Mouse (Mus musculus) hindbrain, postnatal 0 days (tissue): ENCODE measurements around the gene Nup214. TPM values are rescaled to one million over a fixed set of nuclear protein-coding genes. Genes with fewer than 3 reads are reported as not detected.

Experiments
- ATAC-seq: fragments of 200-750 bp; cut with Nextera tagmentation; 2 replicates; pipeline ENCODE4 v1.8.0; 2017; ENCODE audit warnings: mild to moderate bottlenecking, moderate TSS enrichment, moderate library complexity
- DNase-seq: peaks from one replicate; pipeline ENCODE4 v3.0.0-alpha.2; 2015; ENCODE audit warnings: low spot score
- H3K27ac ChIP-seq: fragments of 300-500 bp; sonication (generic); 2 replicates; pipeline ENCODE4 v1.5.1; 2014; ENCODE audit warnings: mild to moderate bottlenecking
- H3K27me3 ChIP-seq: fragments of 300-500 bp; sonication (generic); 2 replicates; pipeline ENCODE4 v1.6.1; 2014; ENCODE audit warnings: low read length, mixed read lengths; ENCODE audit not compliant: insufficient read depth
- H3K36me3 ChIP-seq: fragments of 300-500 bp; sonication (generic); 2 replicates; pipeline ENCODE4 v1.6.1; 2014; ENCODE audit warnings: low read length, mixed read lengths; ENCODE audit not compliant: insufficient read depth
- H3K4me1 ChIP-seq: fragments of 300-500 bp; sonication (generic); 2 replicates; pipeline ENCODE4 v1.6.1; 2014; ENCODE audit warnings: antibody characterized with exemption, low read length, mixed read lengths; ENCODE audit not compliant: insufficient read depth
- H3K4me2 ChIP-seq: fragments of 300-500 bp; sonication (generic); 2 replicates; pipeline ENCODE4 v1.6.1; 2014; ENCODE audit warnings: low read depth, mild to moderate bottlenecking, low read length, moderate library complexity, mixed read lengths
- H3K4me3 ChIP-seq: fragments of 300-500 bp; sonication (generic); 2 replicates; pipeline ENCODE4 v1.5.1; 2014; ENCODE audit warnings: low read length
- H3K9ac ChIP-seq: fragments of 300-500 bp; sonication (generic); replicated peaks from 2 replicates; pipeline ENCODE4 v1.6.1; 2014; ENCODE audit warnings: mild to moderate bottlenecking, low read length, moderate library complexity, mixed read lengths
- H3K9me3 ChIP-seq: fragments of 300-500 bp; sonication (generic); 2 replicates; pipeline ENCODE4 v1.6.1; 2016; ENCODE audit warnings: low read length, mixed read lengths
- CTCF ChIP-seq: IDR thresholded peaks from 2 replicates; pipeline ENCODE4 v1.5.1; 2016; ENCODE audit warnings: antibody characterized with exemption, control low read depth, low read depth
- WGBS: fragments of 180-500 bp; shearing (Covaris S2); extraction: QIAGEN DNeasy Blood & Tissue Kit; methylation state at CpG from one replicate; pipeline ENCODE4 v1.1.7; 2014; 5-methylcytosine and 5-hydroxymethylcytosine counted together
- polyA plus RNA-seq: library from polyadenylated mRNA; unstranded; fragments of >200 nt; fragmentation: Nextera tagmentation; extraction: Ambion mirVana; gene quantifications from 2 replicates; pipeline ENCODE4 v1.2.1, GENCODE M21; 2015
- total RNA-seq: library from RNA; depleted of rRNA; stranded (reverse); fragments of >200 nt; gene quantifications from 2 replicates; pipeline ENCODE4 v1.2.3, GENCODE M21; 2014

Gene Nup214
- total and polyA plus RNA-seq, 2 experiments from 2014 or later, result 29.3 to 65.3 TPM

DNA sequence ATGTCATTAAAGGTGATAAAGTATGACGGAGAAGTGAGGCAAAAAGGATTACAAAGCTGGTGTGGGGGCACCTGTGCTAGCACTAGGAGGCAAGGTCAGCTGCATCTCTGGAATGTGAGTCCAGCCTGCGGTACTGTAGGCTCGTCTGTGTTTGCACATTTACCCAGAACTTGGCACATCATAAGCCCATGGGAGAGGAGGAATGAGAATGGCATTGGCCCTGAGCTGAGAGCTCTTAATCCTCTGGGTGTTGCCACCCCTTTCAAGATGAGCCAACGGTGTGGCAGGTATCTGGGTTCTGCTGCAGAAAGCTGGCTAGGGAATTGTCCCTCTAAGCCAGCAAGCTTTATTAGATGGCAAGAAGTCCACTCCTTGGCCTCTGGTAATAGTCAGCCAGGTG is 45.5 kb downstream of the Nup214 start:
- ATAC-seq (no peak), DNase-seq (no peak)
- H3K4me2 ChIP-seq, result no peak overlapping the region
- 70% methylated on average over 4 of the region's 4 CpGs for WGBS
- no peaks in the 10 kb centered on the region for H3K9me3 ChIP-seq
- no peak for TF ChIP-seq CTCF
- H3K27ac ChIP-seq, result no peak overlapping the region
- H3K36me3 ChIP-seq, result peaks cover 67% of the 10 kb centered on the region
- H3K9ac ChIP-seq, result no peak overlapping the region
- H3K4me3 ChIP-seq, result no peak overlapping the region
- no peaks in the 10 kb centered on the region for H3K4me1 ChIP-seq
- H3K27me3 ChIP-seq, result no peaks in the 10 kb centered on the region

DNA sequence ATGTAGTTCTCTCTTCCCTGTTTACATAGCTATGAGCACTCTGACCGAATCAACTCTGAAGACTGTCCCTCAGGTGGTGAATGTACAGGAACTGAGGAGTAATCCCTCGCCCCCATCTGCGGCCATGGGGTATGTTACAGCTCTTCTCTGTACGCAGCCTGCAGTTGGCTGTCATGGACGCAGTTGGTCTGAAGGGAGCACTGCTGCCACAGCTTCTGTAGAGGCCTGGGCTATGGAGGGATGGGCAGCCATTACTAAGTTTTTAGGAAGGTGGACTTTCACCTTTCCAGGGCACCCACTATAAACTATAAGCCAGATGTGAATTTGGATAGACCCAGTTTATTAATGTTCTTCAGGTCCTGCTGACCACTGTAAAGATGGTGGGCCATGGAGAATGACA is 46.0 kb downstream of the Nup214 start:
- Histone ChIP-seq H3K4me1 (no peaks in the 10 kb centered on the region), H3K27ac (no peak overlapping the region), H3K9ac (no peak overlapping the region), H3K27me3 (no peaks in the 10 kb centered on the region), H3K4me3 (no peak overlapping the region), H3K9me3 (no peaks in the 10 kb centered on the region), H3K36me3 (peaks cover 67% of the 10 kb centered on the region), H3K4me2 (no peak overlapping the region)
- no peak for TF ChIP-seq CTCF
- DNase-seq (no peak), ATAC-seq (no peak)
- 92% methylated on average over 5 of the region's 5 CpGs for WGBS

DNA sequence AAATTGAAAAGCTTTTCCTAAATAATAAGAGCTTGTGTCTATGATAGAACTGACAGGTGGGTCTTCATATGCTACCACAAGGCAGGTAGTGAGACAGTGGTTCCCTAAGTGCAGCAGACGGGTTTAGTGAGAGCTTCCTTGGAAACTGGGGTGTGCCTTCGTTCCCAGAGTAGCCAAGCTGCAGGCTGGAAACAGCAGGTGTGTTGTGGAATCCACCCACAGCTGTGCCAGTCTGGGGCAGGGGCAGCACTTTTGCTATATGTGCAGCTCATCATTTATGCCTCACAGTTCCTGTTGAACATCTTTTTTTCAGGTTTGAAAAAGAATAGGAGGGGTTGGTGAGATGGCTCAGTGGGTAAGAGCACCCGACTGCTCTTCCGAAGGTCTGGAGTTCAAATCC is 50.1 kb downstream of the Nup214 start:
- H3K9ac ChIP-seq, result no peak overlapping the region
- H3K27ac ChIP-seq, result no peak overlapping the region
- ATAC-seq (no peak), DNase-seq (no peak)
- peaks cover 63% of the 10 kb centered on the region for H3K36me3 ChIP-seq
- no peaks in the 10 kb centered on the region for H3K4me1 ChIP-seq
- H3K27me3 ChIP-seq, result no peaks in the 10 kb centered on the region
- 89% methylated on average over 4 of the region's 4 CpGs for WGBS
- no peak for TF ChIP-seq CTCF
- no peak overlapping the region for H3K4me2 ChIP-seq
- H3K9me3 ChIP-seq, result no peaks in the 10 kb centered on the region
- no peak overlapping the region for H3K4me3 ChIP-seq

DNA sequence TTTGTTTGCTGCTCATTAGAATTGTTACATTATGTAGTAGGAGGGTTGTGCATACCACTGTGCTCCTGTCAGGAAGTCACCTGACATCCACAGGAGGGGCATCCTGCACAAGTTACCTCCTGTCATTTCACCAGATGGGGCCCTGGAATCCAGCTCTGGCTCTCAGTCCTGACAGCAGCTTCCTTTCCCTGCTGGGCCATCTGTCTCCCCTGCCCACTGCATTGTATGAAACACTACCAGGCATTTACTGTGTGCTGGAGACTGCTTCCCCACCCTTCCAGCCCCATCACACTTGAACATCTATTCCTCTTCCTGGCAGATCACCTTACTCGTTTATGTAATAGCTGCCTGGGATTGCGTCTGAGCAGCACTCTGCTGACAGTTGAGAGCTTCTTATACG is 55.4 kb downstream of the Nup214 start:
- H3K4me2 ChIP-seq, result no peak overlapping the region
- no peak for TF ChIP-seq CTCF
- no peaks in the 10 kb centered on the region for H3K27me3 ChIP-seq
- 0 out of 2 replicates have a peak, but pooled peaks have one; percentile 24 for ATAC-seq
- no peaks in the 10 kb centered on the region for H3K4me1 ChIP-seq
- no peak overlapping the region; the same call in 1 of the 2 replicates for H3K27ac ChIP-seq
- H3K36me3 ChIP-seq, result peaks cover 65% of the 10 kb centered on the region
- H3K9ac ChIP-seq, result no peak overlapping the region
- H3K4me3 ChIP-seq, result no peak overlapping the region
- H3K9me3 ChIP-seq, result no peaks in the 10 kb centered on the region
- 58% methylated on average over 3 of the region's 3 CpGs for WGBS
- DNase-seq, result peak; percentile 61

DNA sequence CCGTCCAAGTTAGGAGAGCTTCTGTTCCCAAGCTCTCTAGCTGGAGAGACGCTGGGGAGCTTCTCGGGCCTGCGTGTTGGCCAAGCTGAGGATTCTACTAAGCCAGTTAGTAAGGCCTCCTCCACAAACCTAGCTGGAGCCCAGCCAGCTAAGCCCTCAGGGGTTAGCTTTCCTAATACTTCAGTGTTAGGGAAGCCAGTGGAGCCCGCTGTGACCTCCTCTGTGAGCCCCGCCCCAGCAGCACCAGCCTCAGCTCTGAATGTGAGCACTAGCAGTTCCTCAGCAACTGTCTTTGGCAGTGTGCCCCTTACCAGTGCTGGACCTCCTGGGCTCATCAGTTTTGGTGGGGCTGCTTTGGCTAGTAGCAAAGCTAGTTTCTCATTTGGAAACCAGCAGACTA is 59.2 kb downstream of the Nup214 start:
- peak; percentile 46 for DNase-seq
- no peak for ATAC-seq
- Histone ChIP-seq H3K4me2 (no peak overlapping the region), H3K4me1 (no peaks in the 10 kb centered on the region), H3K9ac (0 out of 2 replicates have a peak overlapping the region, but pooled peaks have one; percentile 17), H3K27ac (no peak overlapping the region), H3K4me3 (no peak overlapping the region), H3K36me3 (peaks cover 62% of the 10 kb centered on the region), H3K27me3 (no peaks in the 10 kb centered on the region), H3K9me3 (no peaks in the 10 kb centered on the region)
- TF ChIP-seq CTCF, result no peak
- WGBS, result 74% methylated on average over 6 of the region's 6 CpGs

DNA sequence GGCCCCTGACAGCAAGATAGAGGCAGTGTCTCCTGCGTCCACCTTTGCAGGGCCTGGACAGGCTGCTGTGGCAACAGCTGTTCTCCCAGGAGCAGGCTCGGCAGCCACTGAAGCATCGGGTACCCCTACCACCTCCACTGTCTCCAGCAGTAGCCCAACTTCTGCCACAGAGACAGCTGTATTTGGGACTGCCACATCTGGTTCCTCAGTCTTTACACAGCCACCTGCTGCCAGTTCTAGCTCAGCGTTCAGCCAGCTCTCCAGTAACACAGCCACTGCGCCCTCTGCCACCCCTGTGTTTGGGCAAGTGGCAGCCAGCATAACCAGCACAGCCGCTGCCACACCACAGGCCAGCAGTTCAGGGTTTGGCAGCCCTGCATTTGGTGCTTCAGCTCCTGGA is 60.0 kb downstream of the Nup214 start:
- WGBS, result 82% methylated on average over 6 of the region's 6 CpGs
- peaks cover 66% of the 10 kb centered on the region for H3K36me3 ChIP-seq
- no peak overlapping the region for H3K4me2 ChIP-seq
- H3K27ac ChIP-seq, result no peak overlapping the region
- TF ChIP-seq CTCF, result no peak
- H3K4me1 ChIP-seq, result no peaks in the 10 kb centered on the region
- ATAC-seq (no peak), DNase-seq (no peak)
- no peak overlapping the region for H3K9ac ChIP-seq
- H3K9me3 ChIP-seq, result no peaks in the 10 kb centered on the region
- no peaks in the 10 kb centered on the region for H3K27me3 ChIP-seq
- no peak overlapping the region for H3K4me3 ChIP-seq

DNA sequence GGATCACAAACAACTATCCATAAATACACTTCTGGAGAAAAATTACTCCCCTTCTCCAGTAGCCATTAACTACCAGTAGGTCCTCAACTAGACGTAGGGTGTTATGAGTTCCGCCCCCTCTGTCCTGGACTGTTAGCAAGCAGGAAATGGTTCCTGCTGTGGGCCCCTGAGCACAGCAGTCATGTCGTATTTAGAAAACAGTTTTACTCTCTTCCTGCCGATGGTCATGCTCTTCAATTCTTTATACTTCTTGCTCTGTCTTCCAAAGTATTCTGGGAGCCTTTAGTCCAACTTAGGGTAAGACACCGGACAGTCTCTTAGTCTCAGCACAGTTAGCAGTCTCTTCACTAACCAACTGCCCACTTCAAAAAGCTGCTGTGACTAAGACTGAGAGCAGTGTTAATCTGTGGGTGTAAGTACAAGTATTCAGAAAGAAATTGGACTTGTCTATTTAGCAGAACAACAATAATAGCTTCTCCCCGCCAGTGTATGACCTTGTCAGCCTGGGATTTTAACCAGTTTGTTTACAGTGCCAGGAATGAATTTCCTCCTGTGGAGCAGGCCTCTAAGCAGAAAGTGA is 63.1 kb downstream of the Nup214 start:
- Histone ChIP-seq H3K9me3 (no peaks in the 10 kb centered on the region), H3K4me3 (no peak overlapping the region), H3K27me3 (no peaks in the 10 kb centered on the region), H3K4me2 (no peak overlapping the region), H3K36me3 (peaks cover 60% of the 10 kb centered on the region), H3K27ac (no peak overlapping the region), H3K9ac (no peak overlapping the region), H3K4me1 (no peaks in the 10 kb centered on the region)
- no peak for DNase-seq
- no peak for TF ChIP-seq CTCF
- no peak for ATAC-seq
- 76% methylated on average over 6 of the region's 6 CpGs for WGBS
